In the genomic region with DNA sequence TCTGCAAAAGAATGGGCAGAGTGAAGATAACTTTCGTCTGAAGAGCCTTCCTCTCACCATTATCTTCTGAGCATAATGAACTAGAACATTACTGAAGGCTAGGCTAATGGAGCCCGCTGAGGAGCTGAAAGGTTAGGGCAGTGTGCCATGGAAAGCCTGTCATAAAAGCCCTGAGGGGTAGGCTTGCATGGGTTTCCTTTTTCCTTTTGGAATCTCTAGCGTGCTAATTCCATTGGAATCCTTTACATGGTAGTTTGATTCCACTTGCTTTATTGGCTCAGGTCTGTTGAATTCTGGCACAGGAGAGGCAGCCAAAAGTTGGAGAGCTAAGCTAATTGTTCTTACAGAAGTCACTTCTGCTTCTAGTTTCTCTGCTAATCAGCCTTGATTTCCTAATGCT, we compare ENCODE assay signal across 10 mouse cellular contexts. TPM values are rescaled to one million over a fixed set of nuclear protein-coding genes. Genes with fewer than 3 reads are reported as not detected.
A peak's percentile ranks its signal among the peaks of the same experiment; 100 is the strongest.
DNase-seq lines count a peak whose midpoint lies in the region; ATAC-seq and TF ChIP-seq lines count a peak whose summit lies in the region.
"Had no signal": no experiment of that assay in that cellular context is flagged by ENCODE, and none has a peak within 500 bp of the region (broad histone marks: within the 10 kb centered on the region; RNA-seq: fewer than 3 reads in every experiment).

No protein-coding gene starts in this region.

- peaks cover 22% of the 10 kb centered on the region; the same call in 1 of the 2 replicates for H3K36me3 ChIP-seq in hindbrain, postnatal 0 days (ENCODE audit: insufficient read depth, low read length)
- H3K36me3 ChIP-seq in hindbrain, embryonic 11.5 days (ENCODE audit: control insufficient read depth, insufficient read depth, low read length): peaks cover 15% of the 10 kb centered on the region

- H3K27ac ChIP-seq in hindbrain, postnatal 0 days: no peak overlapping the region
- no peak overlapping the region for H3K27ac ChIP-seq in hindbrain, embryonic 11.5 days (ENCODE audit: low read depth, low read length)
- peak overlapping the region; percentile 43 for H3K27ac ChIP-seq in brown adipose tissue, adult 24 weeks (replicated peaks; ENCODE audit: low read depth, low read length)
- H3K27ac ChIP-seq: kidney, embryonic 15.5 days had no signal

- H3K27me3 ChIP-seq in hindbrain, postnatal 0 days (ENCODE audit: insufficient read depth, low read length): no peaks in the 10 kb centered on the region
- H3K27me3 ChIP-seq in hindbrain, embryonic 11.5 days (ENCODE audit: control insufficient read depth, insufficient read depth, low read length): no peaks in the 10 kb centered on the region
- H3K27me3 ChIP-seq: kidney, embryonic 15.5 days had no signal

- intact Hi-C loops in heart, postnatal 10 days (cut with DNase I): loop anchor here (2.0 kb wide), 1 partner anchor 20 kb away; a partner anchor contains a TSS

- peak; percentile 62 for DNase-seq in hindbrain, postnatal 0 days (ENCODE audit: low spot score)
- no peak for DNase-seq in hindbrain, embryonic 11.5 days (ENCODE audit: low spot score)
- peak; percentile 63 for DNase-seq in NIH3T3 (ENCODE audit: low read depth)
- peak; percentile 57 to 61 for DNase-seq in heart, postnatal 10 days
- DNase-seq in ovary, postnatal 36 days (ENCODE audit: low spot score): no peak
- DNase-seq: adrenal gland, adult 8-10 months; cerebellum, adult 9-10 months had no signal

- peaks cover 8% of the 10 kb centered on the region; the same call in 1 of the 2 replicates for H3K4me1 ChIP-seq in hindbrain, postnatal 0 days (ENCODE audit: insufficient read depth, low read length)
- H3K4me1 ChIP-seq in hindbrain, embryonic 11.5 days (replicated peaks; ENCODE audit: control insufficient read depth, insufficient read depth, low read length): no peaks in the 10 kb centered on the region
- peaks cover 20% of the 10 kb centered on the region for H3K4me1 ChIP-seq in brown adipose tissue, adult 24 weeks (ENCODE audit: control insufficient read depth, insufficient read depth, insufficient read length, low read length)

- H3K9ac ChIP-seq in hindbrain, postnatal 0 days (replicated peaks; ENCODE audit: low read length): no peak overlapping the region
- H3K9ac ChIP-seq in hindbrain, embryonic 11.5 days (ENCODE audit: low read depth, low read length): no peak overlapping the region
- H3K9ac ChIP-seq: kidney, embryonic 15.5 days had no signal

- no peaks in the 10 kb centered on the region for H3K9me3 ChIP-seq in hindbrain, postnatal 0 days (ENCODE audit: low read length)
- H3K9me3 ChIP-seq in hindbrain, embryonic 11.5 days (ENCODE audit: control insufficient read depth, low read length): no peaks in the 10 kb centered on the region
- H3K9me3 ChIP-seq: kidney, embryonic 15.5 days had no signal

- ATAC-seq in hindbrain, postnatal 0 days: peak; percentile 61; the same call in 1 of the 2 replicates
- ATAC-seq in hindbrain, embryonic 11.5 days (ENCODE audit: low FRiP score): no peak
- no peak for ATAC-seq in megakaryocyte progenitor cell, adult 5-6 weeks (replicated peaks; ENCODE audit: poor library complexity)

- no peak overlapping the region for H3K4me3 ChIP-seq in hindbrain, postnatal 0 days (ENCODE audit: low read length)
- no peak overlapping the region for H3K4me3 ChIP-seq in hindbrain, embryonic 11.5 days (ENCODE audit: low read depth, low read length)
- H3K4me3 ChIP-seq in brown adipose tissue, adult 24 weeks (ENCODE audit: insufficient read depth, low read depth, low read length): no peak overlapping the region
- H3K4me3 ChIP-seq: kidney, embryonic 15.5 days had no signal

- no peak for TF ChIP-seq CTCF in hindbrain, postnatal 0 days (IDR thresholded peaks at IDR 0.05; ENCODE audit: low read depth)

- no peak overlapping the region for H3K4me2 ChIP-seq in hindbrain, postnatal 0 days (ENCODE audit: low read depth, low read length)
- no peak overlapping the region for H3K4me2 ChIP-seq in hindbrain, embryonic 11.5 days (replicated peaks; ENCODE audit: low read depth, low read length)
- H3K4me2 ChIP-seq: kidney, embryonic 15.5 days had no signal

- WGBS in hindbrain, postnatal 0 days: 22% methylated on average over 3 of the region's 3 CpGs
- 81% methylated on average over 3 of the region's 3 CpGs for WGBS in hindbrain, embryonic 11.5 days

RNA-seq across cellular contexts. Expression of a gene that starts 20.6 kb away (rescaled TPM):
- total RNA-seq in hindbrain, postnatal 0 days (2014; rRNA removed): 25.1 and 26.2 TPM in 2 replicates
- 11.7 TPM in 2 replicates for polyA plus RNA-seq in hindbrain, postnatal 0 days (2015; fragmentation: Nextera tagmentation; extraction: Ambion mirVana)
- 85.6 and 91.3 TPM in 2 replicates for polyA plus RNA-seq in hindbrain, embryonic 11.5 days (2014; fragmentation: Nextera tagmentation; extraction: Ambion mirVana)
- polyA plus RNA-seq in brown adipose tissue, adult 24 weeks (2012; ENCODE audit: insufficient read depth, insufficient read length, missing spikeins): 2.3 and 2.4 TPM in 2 replicates
- 10 to 100 TPM; 30.1 to 31.4 TPM for total RNA-seq in heart, postnatal 10 days (2021)
- 11.6 and 11.8 TPM in 2 replicates for total RNA-seq in megakaryocyte progenitor cell, adult 5-6 weeks (2015)
- 21.6 and 21.7 TPM in 2 replicates for total RNA-seq in megakaryocyte progenitor cell, adult 5-6 weeks (2017)

Comparison
In these comparisons a context has a peak if more than half of its experiments do, and no peak if none do; other contexts are left out.
1. DNase-seq: peak in hindbrain, postnatal 0 days (single experiment), NIH3T3 (single experiment) and heart, postnatal 10 days (2 of 2); none in hindbrain, embryonic 11.5 days (single experiment) and ovary, postnatal 36 days (single experiment).